Mouse (Mus musculus): ENCODE measurements around the gene Zfp961. TPM values are rescaled to one million over a fixed set of nuclear protein-coding genes. Genes with fewer than 3 reads are reported as not detected.
"Not testable (repeated sequence)": the region's sequence is repeated elsewhere in the genome, so short reads cannot be mapped to it uniquely, and the experiment has no call there.

The Zfp961 gene
- polyA plus RNA-seq, 1 experiment from 2014 or later: 27.4 TPM

DNA sequence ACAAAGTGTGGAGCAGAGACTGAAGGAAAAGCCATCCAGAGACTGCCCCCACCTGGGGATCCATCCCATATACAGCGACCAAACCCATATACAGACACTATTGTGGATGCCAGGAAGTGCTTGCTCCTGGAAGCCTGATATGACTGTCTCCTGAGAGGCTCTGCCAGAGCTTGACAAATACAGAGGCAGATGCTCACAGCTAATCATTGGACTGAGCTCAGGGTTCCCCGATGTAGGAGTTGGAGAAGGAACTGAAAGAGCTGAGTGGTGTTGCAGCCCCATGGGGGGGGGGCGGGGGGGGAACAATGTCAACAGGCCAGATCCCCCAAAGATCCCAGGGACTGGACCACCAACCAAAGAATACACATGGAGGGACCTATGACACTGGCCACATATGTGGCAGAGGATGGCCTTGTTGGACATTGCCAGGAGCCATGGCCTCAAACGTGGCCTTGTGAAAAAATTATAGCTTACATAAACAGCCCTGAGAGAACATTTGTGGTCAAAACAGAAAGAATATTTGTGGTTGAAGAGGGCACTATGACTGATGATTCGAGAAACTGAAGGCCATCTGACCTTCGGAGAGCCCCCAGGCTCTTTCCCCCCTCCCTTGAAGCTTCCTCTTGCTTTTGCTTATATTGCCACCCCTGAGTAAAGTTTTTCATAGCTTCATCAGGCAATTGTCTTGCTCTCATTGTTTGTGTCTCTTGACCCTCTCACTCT lies 62.8 kb downstream of the Zfp961 start:
- not testable (repeated sequence) for H3K36me3 ChIP-seq (ENCODE audit: control insufficient read depth, insufficient read depth, low read length); H3K27me3 ChIP-seq (ENCODE audit: control insufficient read depth, insufficient read depth, low read length); ATAC-seq (ENCODE audit: insufficient number of reproducible peaks, insufficient read depth, low FRiP score, low read depth); H3K4me1 ChIP-seq (ENCODE audit: control insufficient read depth, insufficient read depth, low read length); H3K9me3 ChIP-seq (ENCODE audit: control insufficient read depth, low read depth, low read length); H3K9ac ChIP-seq (replicated peaks; ENCODE audit: low read depth, low read length); H3K4me3 ChIP-seq (ENCODE audit: low read depth, low read length); H3K4me2 ChIP-seq (replicated peaks; ENCODE audit: low read depth, low read length); H3K27ac ChIP-seq (ENCODE audit: low read length)
- WGBS: 48% methylated on average over 6 of the region's 6 CpGs

GRCm38 (mm10) chr8:72017339-72017738 lies 66.5 kb downstream of the Zfp961 start:
- H3K4me2 ChIP-seq (replicated peaks; ENCODE audit: low read depth, low read length); H3K9ac ChIP-seq (replicated peaks; ENCODE audit: low read depth, low read length); H3K36me3 ChIP-seq (ENCODE audit: control insufficient read depth, insufficient read depth, low read length); H3K4me1 ChIP-seq (ENCODE audit: control insufficient read depth, insufficient read depth, low read length); H3K9me3 ChIP-seq (ENCODE audit: control insufficient read depth, low read depth, low read length); H3K4me3 ChIP-seq (ENCODE audit: low read depth, low read length); ATAC-seq (ENCODE audit: insufficient number of reproducible peaks, insufficient read depth, low FRiP score, low read depth); H3K27me3 ChIP-seq (ENCODE audit: control insufficient read depth, insufficient read depth, low read length); H3K27ac ChIP-seq (ENCODE audit: low read length): not testable (repeated sequence)
- WGBS: 46% methylated on average over 2 of the region's 2 CpGs

DNA sequence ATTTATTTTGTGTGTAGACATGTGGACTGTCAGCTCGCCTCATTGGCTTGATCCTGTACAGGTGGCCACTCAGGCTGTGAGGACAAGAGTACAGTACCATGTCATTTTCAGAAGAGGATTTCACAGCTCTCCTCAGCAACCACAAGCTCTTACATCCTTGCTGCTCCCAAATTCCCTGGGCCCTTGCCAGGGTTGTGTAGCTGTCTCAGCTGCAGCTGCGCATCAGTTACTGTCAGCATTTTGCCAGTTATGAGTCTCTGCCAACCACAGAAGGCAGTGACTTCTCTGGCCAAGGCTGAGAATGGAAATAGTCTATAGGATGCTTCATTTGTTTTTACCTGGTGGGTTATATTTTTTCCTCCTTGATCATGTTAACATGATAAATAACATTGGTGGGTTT lies 67.3 kb downstream of the Zfp961 start:
- Histone ChIP-seq H3K9me3 (ENCODE audit: control insufficient read depth, low read depth, low read length) (no peaks in the 10 kb centered on the region), H3K4me2 (replicated peaks; ENCODE audit: low read depth, low read length) (no peak overlapping the region), H3K9ac (replicated peaks; ENCODE audit: low read depth, low read length) (no peak overlapping the region), H3K27ac (ENCODE audit: low read length) (no peak overlapping the region), H3K4me3 (ENCODE audit: low read depth, low read length) (no peak overlapping the region), H3K4me1 (ENCODE audit: control insufficient read depth, insufficient read depth, low read length) (no peaks in the 10 kb centered on the region), H3K27me3 (ENCODE audit: control insufficient read depth, insufficient read depth, low read length) (no peaks in the 10 kb centered on the region), H3K36me3 (ENCODE audit: control insufficient read depth, insufficient read depth, low read length) (no peaks in the 10 kb centered on the region)
- ATAC-seq (ENCODE audit: insufficient number of reproducible peaks, insufficient read depth, low FRiP score, low read depth): no peak
- 63% methylated on average over 2 of the region's 2 CpGs for WGBS

- not testable (repeated sequence) for H3K4me3 ChIP-seq (ENCODE audit: low read depth, low read length); H3K27ac ChIP-seq (ENCODE audit: low read length); ATAC-seq (ENCODE audit: insufficient number of reproducible peaks, insufficient read depth, low FRiP score, low read depth); H3K36me3 ChIP-seq (ENCODE audit: control insufficient read depth, insufficient read depth, low read length); H3K4me2 ChIP-seq (replicated peaks; ENCODE audit: low read depth, low read length); H3K4me1 ChIP-seq (ENCODE audit: control insufficient read depth, insufficient read depth, low read length); H3K27me3 ChIP-seq (ENCODE audit: control insufficient read depth, insufficient read depth, low read length); H3K9me3 ChIP-seq (ENCODE audit: control insufficient read depth, low read depth, low read length); H3K9ac ChIP-seq (replicated peaks; ENCODE audit: low read depth, low read length)
- 76% methylated on average over 1 of the region's 1 CpGs for WGBS
Measured at GRCm38 (mm10) chr8:72019022-72019421, 68.2 kb downstream of the Zfp961 start.

GRCm38 (mm10) chr8:72019816-72020215 lies 69.0 kb downstream of the Zfp961 start:
- Histone ChIP-seq H3K27ac (ENCODE audit: low read length) (no peak overlapping the region), H3K4me1 (ENCODE audit: control insufficient read depth, insufficient read depth, low read length) (no peaks in the 10 kb centered on the region), H3K4me3 (ENCODE audit: low read depth, low read length) (no peak overlapping the region), H3K4me2 (replicated peaks; ENCODE audit: low read depth, low read length) (no peak overlapping the region), H3K27me3 (ENCODE audit: control insufficient read depth, insufficient read depth, low read length) (no peaks in the 10 kb centered on the region), H3K36me3 (ENCODE audit: control insufficient read depth, insufficient read depth, low read length) (no peaks in the 10 kb centered on the region), H3K9ac (replicated peaks; ENCODE audit: low read depth, low read length) (no peak overlapping the region), H3K9me3 (ENCODE audit: control insufficient read depth, low read depth, low read length) (no peaks in the 10 kb centered on the region)
- 58% methylated on average over 2 of the region's 2 CpGs for WGBS
- ATAC-seq (ENCODE audit: insufficient number of reproducible peaks, insufficient read depth, low FRiP score, low read depth): no peak

DNA sequence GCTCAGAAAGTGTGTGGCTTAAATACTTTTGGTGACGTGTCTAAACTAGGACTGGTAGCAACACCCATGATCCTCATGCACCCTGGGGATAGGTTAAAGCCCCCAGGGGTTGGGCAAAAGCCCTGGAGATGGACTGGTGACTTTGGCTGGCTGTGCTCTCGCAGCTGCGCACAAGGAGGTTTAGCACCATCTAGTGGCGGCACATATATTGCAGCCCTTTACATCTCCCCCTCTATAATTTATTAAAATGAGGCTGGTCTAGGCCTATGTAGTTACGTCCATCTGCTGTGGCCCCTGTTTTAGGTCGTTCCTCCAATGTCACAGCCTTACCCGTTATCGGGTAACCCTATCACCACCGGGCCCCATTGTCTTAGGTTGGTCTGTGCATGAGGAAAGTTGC lies 74.0 kb downstream of the Zfp961 start:
- not testable (repeated sequence) for ATAC-seq (ENCODE audit: insufficient number of reproducible peaks, insufficient read depth, low FRiP score, low read depth); H3K9me3 ChIP-seq (ENCODE audit: control insufficient read depth, low read depth, low read length); H3K4me3 ChIP-seq (ENCODE audit: low read depth, low read length); H3K27ac ChIP-seq (ENCODE audit: low read length); H3K9ac ChIP-seq (replicated peaks; ENCODE audit: low read depth, low read length); H3K36me3 ChIP-seq (ENCODE audit: control insufficient read depth, insufficient read depth, low read length); H3K27me3 ChIP-seq (ENCODE audit: control insufficient read depth, insufficient read depth, low read length); H3K4me2 ChIP-seq (replicated peaks; ENCODE audit: low read depth, low read length); H3K4me1 ChIP-seq (ENCODE audit: control insufficient read depth, insufficient read depth, low read length)
- WGBS: 24% methylated on average over 4 of the region's 9 CpGs

- H3K36me3 ChIP-seq (ENCODE audit: control insufficient read depth, insufficient read depth, low read length); ATAC-seq (ENCODE audit: insufficient number of reproducible peaks, insufficient read depth, low FRiP score, low read depth); H3K9ac ChIP-seq (replicated peaks; ENCODE audit: low read depth, low read length); H3K27ac ChIP-seq (ENCODE audit: low read length); H3K4me2 ChIP-seq (replicated peaks; ENCODE audit: low read depth, low read length); H3K4me3 ChIP-seq (ENCODE audit: low read depth, low read length); H3K27me3 ChIP-seq (ENCODE audit: control insufficient read depth, insufficient read depth, low read length); H3K9me3 ChIP-seq (ENCODE audit: control insufficient read depth, low read depth, low read length); H3K4me1 ChIP-seq (ENCODE audit: control insufficient read depth, insufficient read depth, low read length): not testable (repeated sequence)
- 32% methylated on average over 4 of the region's 4 CpGs for WGBS
Measured at GRCm38 (mm10) chr8:72032926-72033325, 82.1 kb downstream of the Zfp961 start.

DNA sequence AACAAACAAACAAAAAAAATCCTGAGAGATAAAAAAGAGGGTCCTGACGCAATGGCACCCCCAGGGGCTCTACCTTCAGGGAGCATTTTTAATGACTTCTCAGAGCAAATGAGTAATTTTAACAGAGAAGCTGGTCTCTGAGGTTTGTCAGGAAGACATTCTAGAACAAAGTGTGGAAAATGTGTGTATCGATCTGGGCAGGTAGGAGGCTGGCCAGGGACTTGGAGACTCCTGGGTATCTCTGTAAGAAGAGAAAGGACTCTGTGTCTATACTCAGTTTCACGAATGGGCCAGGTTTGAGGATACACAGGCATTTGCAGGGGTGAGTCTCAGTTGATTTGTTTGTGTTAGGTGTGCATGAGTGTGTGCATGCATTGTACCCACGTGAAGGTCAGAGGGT lies 90.1 kb downstream of the Zfp961 start, which contains the start of gene Olfr372:
Olfr372 (plus strand) TSS at position 301 of the 400 bp plus-strand sequence.
- H3K9me3 ChIP-seq (ENCODE audit: control insufficient read depth, low read depth, low read length); H3K9ac ChIP-seq (replicated peaks; ENCODE audit: low read depth, low read length); H3K4me2 ChIP-seq (replicated peaks; ENCODE audit: low read depth, low read length); ATAC-seq (ENCODE audit: insufficient number of reproducible peaks, insufficient read depth, low FRiP score, low read depth); H3K4me1 ChIP-seq (ENCODE audit: control insufficient read depth, insufficient read depth, low read length); H3K36me3 ChIP-seq (ENCODE audit: control insufficient read depth, insufficient read depth, low read length); H3K27ac ChIP-seq (ENCODE audit: low read length); H3K27me3 ChIP-seq (ENCODE audit: control insufficient read depth, insufficient read depth, low read length); H3K4me3 ChIP-seq (ENCODE audit: low read depth, low read length): not testable (repeated sequence)
- 80% methylated on average over 4 of the region's 4 CpGs for WGBS

DNA sequence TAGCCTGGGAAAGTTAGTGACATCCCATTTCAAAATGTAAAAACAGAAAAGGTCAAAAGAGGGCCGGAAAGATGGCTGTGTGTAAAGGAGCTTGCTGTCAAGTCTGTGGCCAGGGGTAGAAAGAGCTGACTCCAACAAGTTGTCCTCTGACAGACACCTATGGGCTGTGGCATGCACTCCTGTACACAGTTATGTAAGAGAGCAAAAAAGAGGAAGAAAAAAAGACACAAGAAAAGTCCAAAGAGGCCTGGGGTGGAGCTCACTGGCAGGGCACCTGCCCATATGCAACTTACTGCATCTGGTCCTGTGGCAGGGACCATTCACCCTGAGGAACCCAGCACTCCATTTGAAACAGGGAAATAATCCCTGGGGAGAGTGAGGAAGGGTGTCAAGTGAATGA lies 91.7 kb downstream of the Zfp961 start:
- H3K9ac ChIP-seq (replicated peaks; ENCODE audit: low read depth, low read length): no peak overlapping the region
- no peaks in the 10 kb centered on the region for H3K27me3 ChIP-seq (ENCODE audit: control insufficient read depth, insufficient read depth, low read length)
- no peaks in the 10 kb centered on the region for H3K36me3 ChIP-seq (ENCODE audit: control insufficient read depth, insufficient read depth, low read length)
- no peak for ATAC-seq (ENCODE audit: insufficient number of reproducible peaks, insufficient read depth, low FRiP score, low read depth)
- no peak overlapping the region for H3K27ac ChIP-seq (ENCODE audit: low read length)
- H3K4me1 ChIP-seq (ENCODE audit: control insufficient read depth, insufficient read depth, low read length): no peaks in the 10 kb centered on the region
- 67% methylated on average over 1 of the region's 1 CpGs for WGBS
- H3K4me3 ChIP-seq (ENCODE audit: low read depth, low read length): no peak overlapping the region
- no peaks in the 10 kb centered on the region for H3K9me3 ChIP-seq (ENCODE audit: control insufficient read depth, low read depth, low read length)
- H3K4me2 ChIP-seq (replicated peaks; ENCODE audit: low read depth, low read length): no peak overlapping the region
